Mouse (Mus musculus) neutrophil, adult 5-6 weeks (primary cell): ENCODE data around the gene Efhd1. TPM values are rescaled to one million over a fixed set of nuclear protein-coding genes. Genes with fewer than 3 reads are reported as not detected.

Experiments
- ATAC-seq: fragments of 151-379, 151-347 bp; 2 replicates; pipeline ENCODE4 v1.8.0; 2017; ENCODE audit warnings: mild to moderate bottlenecking, moderate TSS enrichment; ENCODE audit not compliant: insufficient number of reproducible peaks, poor library complexity, low FRiP score, severe bottlenecking; ENCODE audit errors: extremely low read depth
- total RNA-seq: library from RNA; stranded (forward); fragments of 200-1000 nt; gene quantifications from 2 replicates; pipeline ENCODE4 v1.2.3, GENCODE M21; 2017

The Efhd1 gene
- total RNA-seq, 1 experiment from 2014 or later = not detected

GRCm38 (mm10) chr1:87265200-87265599, 1.0 kb downstream of the Efhd1 start:
- no peak for ATAC-seq

GRCm38 (mm10) chr1:87266296-87267090, 2.3 kb downstream of the Efhd1 start:
- ATAC-seq = no peak

- no peak for ATAC-seq
These were observed 6.0 kb downstream of the Efhd1 start for GRCm38 (mm10) chr1:87270204-87270603.

- no peak for ATAC-seq
These were observed 6.7 kb downstream of the Efhd1 start for GRCm38 (mm10) chr1:87270641-87271467.

GRCm38 (mm10) chr1:87271596-87271995, 7.4 kb downstream of the Efhd1 start:
- ATAC-seq = no peak

- ATAC-seq = no peak
These were observed 8.3 kb downstream of the Efhd1 start for GRCm38 (mm10) chr1:87272462-87272861.

GRCm38 (mm10) chr1:87273514-87273942, 9.4 kb downstream of the Efhd1 start:
- no peak for ATAC-seq

- no peak for ATAC-seq
These were observed 10.0 kb downstream of the Efhd1 start for GRCm38 (mm10) chr1:87274134-87274533.

GRCm38 (mm10) chr1:87275151-87275550, 11.0 kb downstream of the Efhd1 start:
- ATAC-seq = no peak

- ATAC-seq = no peak
These were observed 11.9 kb downstream of the Efhd1 start for GRCm38 (mm10) chr1:87276056-87276455.

GRCm38 (mm10) chr1:87280281-87280680, 16.1 kb downstream of the Efhd1 start:
- no peak for ATAC-seq

GRCm38 (mm10) chr1:87281599-87282412, 17.6 kb downstream of the Efhd1 start:
- no peak for ATAC-seq

GRCm38 (mm10) chr1:87282413-87282788, 18.2 kb downstream of the Efhd1 start:
- ATAC-seq = no peak

GRCm38 (mm10) chr1:87283410-87283960, 19.3 kb downstream of the Efhd1 start:
- ATAC-seq = no peak

- no peak for ATAC-seq
These were observed 22.9 kb downstream of the Efhd1 start for GRCm38 (mm10) chr1:87287105-87287504.

GRCm38 (mm10) chr1:87291416-87291815, 27.3 kb downstream of the Efhd1 start:
- no peak for ATAC-seq

- no peak for ATAC-seq
These were observed 28.4 kb downstream of the Efhd1 start for GRCm38 (mm10) chr1:87292420-87293190.

- no peak for ATAC-seq
These were observed 30.0 kb downstream of the Efhd1 start for GRCm38 (mm10) chr1:87294063-87294710.
